Mouse (Mus musculus) MEL (cell line): ENCODE data around the gene Olfr49. TPM values are rescaled to one million over a fixed set of nuclear protein-coding genes. Genes with fewer than 3 reads are reported as not detected.

Experiments
- DNase-seq: peaks from one replicate; pipeline ENCODE4 v3.0.0; 2011; ENCODE audit warnings: low read depth, low spot score
- H3K27ac ChIP-seq: 2 replicates; pipeline ENCODE4 v1.5.1; 2012; ENCODE audit warnings: low read depth, mild to moderate bottlenecking, control low read depth, low read length, moderate library complexity; ENCODE audit not compliant: control insufficient read depth
- H3K27me3 ChIP-seq, 2 experiments: fragments of 150-350 bp in 1 of 2; sonication (generic) in 1 of 2; 2 replicates each; pipeline ENCODE4 v1.6.1; 2012; ENCODE audit warnings: low read length in 2 of 2, mild to moderate bottlenecking in 2 of 2, improper control_type of control experiment in 1 of 2, moderate library complexity in 1 of 2; ENCODE audit not compliant: insufficient read depth in 2 of 2, control insufficient read depth in 1 of 2
- H3K36me3 ChIP-seq, 2 experiments: 2 replicates each; pipeline ENCODE4 v1.6.1; 2012 to 2014; ENCODE audit warnings: low read length in 2 of 2, improper control_type of control experiment in 1 of 2, inconsistent platforms in 1 of 2, mild to moderate bottlenecking in 1 of 2; ENCODE audit not compliant: insufficient read depth in 2 of 2, control insufficient read depth in 1 of 2
- H3K4me1 ChIP-seq, 2 experiments: fragments of 150-350 bp in 1 of 2; sonication (generic) in 1 of 2; 2 replicates each; pipeline ENCODE4 v1.6.1; 2012; ENCODE audit warnings: low read length in 2 of 2, improper control_type of control experiment in 1 of 2, mild to moderate bottlenecking in 1 of 2; ENCODE audit not compliant: insufficient read depth in 2 of 2, control insufficient read depth in 1 of 2
- H3K4me3 ChIP-seq, 2 experiments: fragments of 150-350 bp in 1 of 2; sonication (generic) in 1 of 2; 2 replicates each; pipeline ENCODE4 v1.5.1; 2012; ENCODE audit warnings: low read depth in 2 of 2, low read length in 2 of 2, mild to moderate bottlenecking in 2 of 2, moderate library complexity in 2 of 2, control low read depth in 1 of 2, improper control_type of control experiment in 1 of 2; ENCODE audit not compliant: control insufficient read depth in 1 of 2, insufficient read depth in 1 of 2
- H3K79me2 ChIP-seq: 2 replicates; pipeline ENCODE4 v1.6.1; 2012; ENCODE audit warnings: mild to moderate bottlenecking, low read length, moderate library complexity; ENCODE audit not compliant: control insufficient read depth, poor library complexity, insufficient read depth
- H3K9ac ChIP-seq: 2 replicates; pipeline ENCODE4 v1.6.1; 2012; ENCODE audit warnings: low read depth, mild to moderate bottlenecking, control low read depth, low read length, moderate library complexity; ENCODE audit not compliant: control insufficient read depth, poor library complexity, severe bottlenecking
- H3K9me3 ChIP-seq: fragments of 150-350 bp; sonication (generic); replicated peaks from 2 replicates; pipeline ENCODE4 v1.6.1; 2012; ENCODE audit warnings: mild to moderate bottlenecking, low read length, improper control_type of control experiment, moderate library complexity; ENCODE audit not compliant: insufficient read depth
- CHD1 ChIP-seq: IDR thresholded peaks from 2 replicates; pipeline ENCODE4 v1.6.1; 2012; ENCODE audit warnings: low read depth, mild to moderate bottlenecking, inconsistent platforms, low read length, improper control_type of control experiment
- CHD2 ChIP-seq: IDR thresholded peaks from 2 replicates; pipeline ENCODE4 v1.6.1; 2011; ENCODE audit warnings: low read length, improper control_type of control experiment
- GATA1 ChIP-seq: IDR thresholded peaks from 2 replicates; pipeline ENCODE4 v1.6.1; 2011; ENCODE audit warnings: low read depth, low read length, improper control_type of control experiment
- HCFC1 ChIP-seq: IDR thresholded peaks from 2 replicates; pipeline ENCODE4 v1.6.1; 2012; ENCODE audit warnings: low read depth, mild to moderate bottlenecking, inconsistent platforms, low read length, improper control_type of control experiment, moderate library complexity
- JUND ChIP-seq: IDR thresholded peaks from 2 replicates; pipeline ENCODE4 v1.6.1; 2011; ENCODE audit warnings: low read depth, mild to moderate bottlenecking, improper control_type of control experiment, low read length
- KAT2A ChIP-seq: conservative IDR thresholded peaks from 2 replicates; pipeline ENCODE4 v1.6.1; 2012; ENCODE audit warnings: low read depth, low read length, improper control_type of control experiment, inconsistent platforms
- MAFK ChIP-seq: IDR thresholded peaks from 2 replicates; pipeline ENCODE4 v1.6.1; 2011; ENCODE audit warnings: low read depth, mild to moderate bottlenecking, low read length, improper control_type of control experiment, borderline replicate concordance
- MAZ ChIP-seq: IDR thresholded peaks from 2 replicates; pipeline ENCODE4 v1.6.1; 2012; ENCODE audit warnings: low read depth, mild to moderate bottlenecking, inconsistent platforms, low read length, improper control_type of control experiment
- MXI1 ChIP-seq: IDR thresholded peaks from 2 replicates; pipeline ENCODE4 v1.6.1; 2011; ENCODE audit warnings: mild to moderate bottlenecking, low read depth, low read length, improper control_type of control experiment
- MYC ChIP-seq: IDR thresholded peaks from 2 replicates; pipeline ENCODE4 v1.6.1; 2011; ENCODE audit warnings: low read depth, mild to moderate bottlenecking, low read length, improper control_type of control experiment, moderate library complexity
- NELFE ChIP-seq: IDR thresholded peaks from 2 replicates; pipeline ENCODE4 v1.6.1; 2011; ENCODE audit warnings: low read depth, low read length, improper control_type of control experiment
- NRF1 ChIP-seq: IDR thresholded peaks from 2 replicates; pipeline ENCODE4 v1.6.1; 2014; ENCODE audit warnings: low read depth, mild to moderate bottlenecking, inconsistent platforms, low read length, improper control_type of control experiment, moderate library complexity; ENCODE audit not compliant: poor library complexity, insufficient read depth, severe bottlenecking
- POLR2AphosphoS2 ChIP-seq: IDR thresholded peaks from 2 replicates; pipeline ENCODE4 v1.6.1; 2011; ENCODE audit warnings: low read length, improper control_type of control experiment
- RAD21 ChIP-seq: IDR thresholded peaks from 2 replicates; pipeline ENCODE4 v1.6.1; 2011; ENCODE audit warnings: mild to moderate bottlenecking, low read depth, low read length, improper control_type of control experiment
- RCOR1 ChIP-seq: IDR thresholded peaks from 2 replicates; pipeline ENCODE4 v1.6.1; 2012; ENCODE audit warnings: low read depth, mild to moderate bottlenecking, inconsistent platforms, low read length, improper control_type of control experiment
- SIN3A ChIP-seq: IDR thresholded peaks from 2 replicates; pipeline ENCODE4 v1.6.1; 2012; ENCODE audit warnings: low read length, improper control_type of control experiment, inconsistent platforms
- SMC3 ChIP-seq: IDR thresholded peaks from 2 replicates; pipeline ENCODE4 v1.6.1; 2011; ENCODE audit warnings: low read depth, low read length, improper control_type of control experiment
- TAL1 ChIP-seq: IDR thresholded peaks from 2 replicates; pipeline ENCODE4 v1.6.1; 2012; ENCODE audit warnings: mild to moderate bottlenecking, inconsistent platforms, low read length, moderate library complexity, mixed read lengths
- TBP ChIP-seq: IDR thresholded peaks from 2 replicates; pipeline ENCODE4 v1.8.0; 2011; ENCODE audit warnings: low read depth, low read length, improper control_type of control experiment
- TCF12 ChIP-seq: IDR thresholded peaks from 2 replicates; pipeline ENCODE4 v1.6.1; 2014; ENCODE audit warnings: low read depth, mild to moderate bottlenecking, inconsistent platforms, low read length, improper control_type of control experiment, moderate library complexity
- UBTF ChIP-seq: IDR thresholded peaks from 2 replicates; pipeline ENCODE4 v1.6.1; 2012; ENCODE audit warnings: low read depth, mild to moderate bottlenecking, inconsistent platforms, low read length, improper control_type of control experiment, moderate library complexity, borderline replicate concordance; ENCODE audit not compliant: insufficient read depth
- USF2 ChIP-seq, 2 experiments: IDR thresholded peaks; 2 replicates each; pipeline ENCODE4 v1.6.1; 2011 to 2012; ENCODE audit warnings: improper control_type of control experiment in 2 of 2, low read length in 2 of 2, borderline replicate concordance in 1 of 2, inconsistent platforms in 1 of 2, low read depth in 1 of 2, mild to moderate bottlenecking in 1 of 2; ENCODE audit not compliant: insufficient read depth in 1 of 2
- ZC3H11A ChIP-seq: IDR thresholded peaks from 2 replicates; pipeline ENCODE4 v1.6.1; 2012; ENCODE audit warnings: low read depth, mild to moderate bottlenecking, inconsistent platforms, low read length, improper control_type of control experiment
- ZMIZ1 ChIP-seq: IDR thresholded peaks from 2 replicates; pipeline ENCODE4 v1.6.1; 2012; ENCODE audit warnings: low read depth, mild to moderate bottlenecking, inconsistent platforms, low read length, improper control_type of control experiment, moderate library complexity
- ZNF384 ChIP-seq: IDR thresholded peaks from 2 replicates; pipeline ENCODE4 v1.6.1; 2012; ENCODE audit warnings: low read depth, mild to moderate bottlenecking, inconsistent platforms, low read length, improper control_type of control experiment
- polyA plus RNA-seq, 2 experiments: library from polyadenylated mRNA; stranded (reverse) in 1 of 2; unstranded in 1 of 2; fragments of >175 nt in 1 of 2; fragments of >200 nt in 1 of 2; gene quantifications; 2 replicates each; pipeline versions ENCODE4 v1.2.1 to v1.2.4; 2012; ENCODE audit warnings: low replicate concordance in 2 of 2, low read depth in 1 of 2; ENCODE audit not compliant: insufficient read length in 2 of 2, insufficient read depth in 1 of 2, missing spikeins in 1 of 2
- total RNA-seq: library from RNA; depleted of rRNA; stranded (reverse); fragments of 300-350 nt; gene quantifications from 2 replicates; pipeline ENCODE4 v1.2.3, GENCODE M21; 2012

Gene Olfr49
- total and polyA plus RNA-seq, 3 experiments, result not detected

- no peak for TF ChIP-seq CHD1
- peak; percentile 65 for TF ChIP-seq NELFE
- TF ChIP-seq RAD21, result no peak
- TF ChIP-seq MAFK, result no peak
These were observed 25.6 kb downstream of the Olfr49 start (continued) for GRCm38 (mm10) chr14:54259003-54259721.

- Histone ChIP-seq H3K4me3 (no peak overlapping the region; a peak in 1 of 4 replicates), H3K4me1 (peaks cover 6 to 19% of the 10 kb centered on the region in 2 experiments), H3K27me3 (no peaks in the 10 kb centered on the region), H3K9me3 (no peaks in the 10 kb centered on the region), H3K27ac (no peak overlapping the region), H3K36me3 (peaks cover 0 to 13% of the 10 kb centered on the region in 2 experiments; a peak in 2 of 4 replicates), H3K79me2 (peaks cover 4% of the 10 kb centered on the region), H3K9ac (peak overlapping the region; percentile 61)
- no peak for DNase-seq
- no peak for TF ChIP-seq RCOR1
- TF ChIP-seq POLR2AphosphoS2, result no peak
- no peak for TF ChIP-seq MYC
- no peak for TF ChIP-seq HCFC1
- no peak for TF ChIP-seq MXI1
- TF ChIP-seq CHD1, result no peak
- TF ChIP-seq TAL1, result no peak
These were observed 26.5 kb downstream of the Olfr49 start for GRCm38 (mm10) chr14:54258131-54258670.

- Histone ChIP-seq H3K4me3 (peak overlapping the region; percentile 68 to 72), H3K9ac (peak overlapping the region; percentile 73), H3K36me3 (peaks cover 0 to 20% of the 10 kb centered on the region in 2 experiments; a peak in 2 of 4 replicates), H3K79me2 (peaks cover 22% of the 10 kb centered on the region), H3K27me3 (no peaks in the 10 kb centered on the region), H3K27ac (peak overlapping the region; percentile 44), H3K4me1 (peaks cover 5 to 22% of the 10 kb centered on the region in 2 experiments), H3K9me3 (no peaks in the 10 kb centered on the region)
- DNase-seq, result peak; percentile 79
- TF ChIP-seq NELFE (peak; percentile 42), SIN3A (peak; percentile 29; the same call in 1 of the 2 replicates), TBP (peak; percentile 59; the same call in 1 of the 2 replicates), USF2 (IDR thresholded peaks at IDR 0.05; ENCODE audit: borderline replicate concordance in 1 of 2, insufficient read depth in 1 of 2, low read depth in 1 of 2, low read length in 2 of 2) (no peak), MYC (no peak), TCF12 (0 out of 2 replicates have a peak, but pooled peaks have one; percentile 33), RAD21 (no peak), SMC3 (no peak), ZMIZ1 (no peak), RCOR1 (peak; percentile 39; the same call in 1 of the 2 replicates), TAL1 (no peak), ZC3H11A (no peak), MXI1 (peak; percentile 45; the same call in 1 of the 2 replicates), GATA1 (peak; percentile 74), UBTF (no peak), MAZ (no peak), ZNF384 (no peak), CHD1 (no peak), KAT2A (0 out of 2 replicates have a peak, but pooled peaks have one; percentile 25), NRF1 (no peak), CHD2 (no peak), JUND (no peak), HCFC1 (peak; percentile 60)
These were observed 30.0 kb downstream of the Olfr49 start for GRCm38 (mm10) chr14:54254670-54255202.
